Mouse (Mus musculus) testis, postnatal 14 days (tissue): ENCODE results near the gene Per1.
"Not testable (repeated sequence)": the region's sequence is repeated elsewhere in the genome, so short reads cannot be mapped to it uniquely, and the experiment has no call there.

Experiments used
- DNase-seq: peaks from one replicate; pipeline ENCODE4 v3.0.0; 2021; ENCODE audit warnings: low spot score

The Per1 gene

GRCm38 (mm10) chr11:69080855-69081222 lies 14.2 kb upstream of the Per1 start:
- DNase-seq = no peak

- DNase-seq = no peak
These were observed 13.4 kb upstream of the Per1 start for GRCm38 (mm10) chr11:69081613-69082012.

GRCm38 (mm10) chr11:69085608-69086007 lies 9.4 kb upstream of the Per1 start:
- no peak for DNase-seq

- no peak for DNase-seq
These were observed 8.6 kb upstream of the Per1 start for GRCm38 (mm10) chr11:69086390-69086789.

- no peak for DNase-seq
These were observed 7.9 kb upstream of the Per1 start for GRCm38 (mm10) chr11:69087082-69087481.

- DNase-seq = no peak
These were observed 7.4 kb upstream of the Per1 start for GRCm38 (mm10) chr11:69087597-69087996.

- DNase-seq = peak; percentile 90
These were observed 6.7 kb upstream of the Per1 start, which contains the start of gene Vamp2 for GRCm38 (mm10) chr11:69088103-69088855. Gene Vamp2, plus strand, starts transcription at chr11:69088490.

GRCm38 (mm10) chr11:69088856-69089615 lies 6.0 kb upstream of the Per1 start:
- DNase-seq = peak; percentile 30

GRCm38 (mm10) chr11:69089616-69090290 lies 5.3 kb upstream of the Per1 start:
- no peak for DNase-seq

GRCm38 (mm10) chr11:69090367-69090766 lies 4.7 kb upstream of the Per1 start:
- DNase-seq = peak; percentile 6

GRCm38 (mm10) chr11:69091566-69092385 lies 3.2 kb upstream of the Per1 start:
- no peak for DNase-seq

GRCm38 (mm10) chr11:69092386-69092751 lies 2.6 kb upstream of the Per1 start:
- DNase-seq = peak; percentile 78

GRCm38 (mm10) chr11:69092871-69093270 lies 2.1 kb upstream of the Per1 start:
- no peak for DNase-seq

- DNase-seq = not testable (repeated sequence)
These were observed 1.2 kb upstream of the Per1 start for GRCm38 (mm10) chr11:69093856-69094255.

GRCm38 (mm10) chr11:69095511-69096231 lies 654 bp downstream of the Per1 start:
- no peak for DNase-seq

- DNase-seq = no peak
These were observed 1.5 kb downstream of the Per1 start for GRCm38 (mm10) chr11:69096360-69096986.

- DNase-seq = peak; percentile 95
These were observed 2.2 kb downstream of the Per1 start for GRCm38 (mm10) chr11:69096987-69097900.

GRCm38 (mm10) chr11:69098039-69098761 lies 3.2 kb downstream of the Per1 start:
- no peak for DNase-seq

GRCm38 (mm10) chr11:69098762-69099091 lies 3.7 kb downstream of the Per1 start:
- DNase-seq = peak; percentile 94
